Mouse (Mus musculus): ENCODE data around the gene Hist1h4m. TPM values are rescaled to one million over a fixed set of nuclear protein-coding genes. Genes with fewer than 3 reads are reported as not detected.

The Hist1h4m gene
- polyA plus RNA-seq (2012; rRNA removed; ENCODE audit: low replicate concordance), result not detected in 2 replicates

GRCm38 (mm10) chr13:21811539-21811938 lies at the start of gene Hist1h4m:
Hist1h4m (plus strand) TSS chr13:21811746.

GRCm38 (mm10) chr13:21779767-21780731 lies 31.5 kb upstream of the Hist1h4m start, which contains the start of gene Hist1h1b:
Hist1h1b (minus strand) TSS chr13:21780625.

GRCm38 (mm10) chr13:21783255-21783617 lies 28.3 kb upstream of the Hist1h4m start, which contains the start of gene Hist1h3i:
Hist1h3i (minus strand) TSS chr13:21783370.

GRCm38 (mm10) chr13:21786899-21787629 lies 24.5 kb upstream of the Hist1h4m start, which contains the start of the genes Hist1h2an and Hist1h2bp:
Hist1h2an (minus strand) TSS chr13:21787218.
Hist1h2bp (plus strand) TSS chr13:21787461.

GRCm38 (mm10) chr13:21810073-21810472 lies 1.5 kb upstream of the Hist1h4m start, which contains the start of the genes Hist1h2bq and Hist1h2ao:
Hist1h2bq (minus strand) TSS chr13:21810197.
Hist1h2ao (plus strand) TSS chr13:21810465.

GRCm38 (mm10) chr13:21831418-21832394 lies 20.2 kb downstream of the Hist1h4m start, which contains the start of gene Hist1h4n:
Hist1h4n (minus strand) TSS chr13:21832196.

GRCm38 (mm10) chr13:21833461-21833860 lies 21.9 kb downstream of the Hist1h4m start, which contains the start of the genes Hist1h2ap and Hist1h2br:
Hist1h2ap (minus strand) TSS chr13:21833507.
Hist1h2br (plus strand) TSS chr13:21833743.

Other genes starting within 250 kb of the Hist1h4m start
- not detected in 2 replicates for gene Olfr1364, start 230.0 kb upstream of the Hist1h4m start, polyA plus RNA-seq (2012; rRNA removed; ENCODE audit: low replicate concordance)
- not detected in 2 replicates for gene Olfr1362, start 197.7 kb upstream of the Hist1h4m start, polyA plus RNA-seq (2012; rRNA removed; ENCODE audit: low replicate concordance)
- gene Olfr11, start 169.2 kb upstream of the Hist1h4m start, polyA plus RNA-seq (2012; rRNA removed; ENCODE audit: low replicate concordance), result 0.04 TPM in 1 of 2 replicates, not detected in the other
- not detected in 2 replicates for gene Olfr1361, start 148.4 kb upstream of the Hist1h4m start, polyA plus RNA-seq (2012; rRNA removed; ENCODE audit: low replicate concordance)
- not detected in 2 replicates for gene Olfr1360, start 134.3 kb upstream of the Hist1h4m start, polyA plus RNA-seq (2012; rRNA removed; ENCODE audit: low replicate concordance)
- not detected in 2 replicates for gene Olfr1359, start 113.6 kb upstream of the Hist1h4m start, polyA plus RNA-seq (2012; rRNA removed; ENCODE audit: low replicate concordance)
- 2.6 and 3.2 TPM in 2 replicates for gene Hist1h2bl, start 95.6 kb upstream of the Hist1h4m start, polyA plus RNA-seq (2012; rRNA removed; ENCODE audit: low replicate concordance)
- 1.7 and 10.5 TPM in 2 replicates for gene Hist1h2ai, start 95.3 kb upstream of the Hist1h4m start, polyA plus RNA-seq (2012; rRNA removed; ENCODE audit: low replicate concordance)
- 2.7 and 33.5 TPM in 2 replicates for gene Hist1h3h, start 94.1 kb upstream of the Hist1h4m start, polyA plus RNA-seq (2012; rRNA removed; ENCODE audit: low replicate concordance)
- 0.42 and 2.3 TPM in 2 replicates for gene Hist1h2bm, start 89.7 kb upstream of the Hist1h4m start, polyA plus RNA-seq (2012; rRNA removed; ENCODE audit: low replicate concordance)
- gene Hist1h4j, start 76.7 kb upstream of the Hist1h4m start, polyA plus RNA-seq (2012; rRNA removed; ENCODE audit: low replicate concordance), result 0.50 and 4.8 TPM in 2 replicates
- gene Hist1h4k, start 61.2 kb upstream of the Hist1h4m start, polyA plus RNA-seq (2012; rRNA removed; ENCODE audit: low replicate concordance), result 2.1 and 39.6 TPM in 2 replicates
- 9.2 TPM in 1 of 2 replicates, not detected in the other for gene Hist1h2ak, start 57.9 kb upstream of the Hist1h4m start, polyA plus RNA-seq (2012; rRNA removed; ENCODE audit: low replicate concordance)
- 5.6 and 6.6 TPM in 2 replicates for gene Hist1h2bn, start 57.6 kb upstream of the Hist1h4m start, polyA plus RNA-seq (2012; rRNA removed; ENCODE audit: low replicate concordance)
- 0.23 and 1.3 TPM in 2 replicates for gene Hist1h1b, start 31.1 kb upstream of the Hist1h4m start, polyA plus RNA-seq (2012; rRNA removed; ENCODE audit: low replicate concordance)
- gene Hist1h3i, start 28.4 kb upstream of the Hist1h4m start, polyA plus RNA-seq (2012; rRNA removed; ENCODE audit: low replicate concordance), result 0.97 and 14.0 TPM in 2 replicates
- 1.2 and 8.9 TPM in 2 replicates for gene Hist1h2an, start 24.5 kb upstream of the Hist1h4m start, polyA plus RNA-seq (2012; rRNA removed; ENCODE audit: low replicate concordance)
- 1.2 and 1.7 TPM in 2 replicates for gene Hist1h2bp, start 24.3 kb upstream of the Hist1h4m start, polyA plus RNA-seq (2012; rRNA removed; ENCODE audit: low replicate concordance)
- 7.2 and 42.8 TPM in 2 replicates for gene Hist1h2bq, start 1.5 kb upstream of the Hist1h4m start, polyA plus RNA-seq (2012; rRNA removed; ENCODE audit: low replicate concordance)
- gene Hist1h2ao, start 1.3 kb upstream of the Hist1h4m start, polyA plus RNA-seq (2012; rRNA removed; ENCODE audit: low replicate concordance), result not detected in 2 replicates
- 8.8 and 27.8 TPM in 2 replicates for gene Hist1h4n, start 20.4 kb downstream of the Hist1h4m start, polyA plus RNA-seq (2012; rRNA removed; ENCODE audit: low replicate concordance)
- gene Hist1h2ap, start 21.8 kb downstream of the Hist1h4m start, polyA plus RNA-seq (2012; rRNA removed; ENCODE audit: low replicate concordance), result 10.9 and 185 TPM in 2 replicates
- 2.6 and 36.8 TPM in 2 replicates for gene Hist1h2br, start 22.0 kb downstream of the Hist1h4m start, polyA plus RNA-seq (2012; rRNA removed; ENCODE audit: low replicate concordance)
- 0.59 and 3.6 TPM in 2 replicates for gene Zfp184, start 133.3 kb downstream of the Hist1h4m start, polyA plus RNA-seq (2012; rRNA removed; ENCODE audit: low replicate concordance)
- not detected in 2 replicates for gene Pom121l2, start 169.4 kb downstream of the Hist1h4m start, polyA plus RNA-seq (2012; rRNA removed; ENCODE audit: low replicate concordance)
- 1.0 TPM in 1 of 2 replicates, not detected in the other for gene Prss16, start 198.0 kb downstream of the Hist1h4m start, polyA plus RNA-seq (2012; rRNA removed; ENCODE audit: low replicate concordance)
- 0.80 and 14.4 TPM in 2 replicates for gene Hist1h2ah, start 223.8 kb downstream of the Hist1h4m start, polyA plus RNA-seq (2012; rRNA removed; ENCODE audit: low replicate concordance)
- 2.3 and 12.2 TPM in 2 replicates for gene Hist1h2bk, start 224.1 kb downstream of the Hist1h4m start, polyA plus RNA-seq (2012; rRNA removed; ENCODE audit: low replicate concordance)
- gene Hist1h4i, start 229.6 kb downstream of the Hist1h4m start, polyA plus RNA-seq (2012; rRNA removed; ENCODE audit: low replicate concordance), result 11.9 and 12.9 TPM in 2 replicates
- gene Hist1h2ag, start 231.2 kb downstream of the Hist1h4m start, polyA plus RNA-seq (2012; rRNA removed; ENCODE audit: low replicate concordance), result 3.7 TPM in 1 of 2 replicates, not detected in the other
- gene Hist1h2bj, start 231.5 kb downstream of the Hist1h4m start, polyA plus RNA-seq (2012; rRNA removed; ENCODE audit: low replicate concordance), result 4.6 and 8.5 TPM in 2 replicates